Mouse (Mus musculus): ENCODE measurements around the gene Acot6. TPM values are rescaled to one million over a fixed set of nuclear protein-coding genes. Genes with fewer than 3 reads are reported as not detected.
"Not testable (repeated sequence)": the region's sequence is repeated elsewhere in the genome, so short reads cannot be mapped to it uniquely, and the experiment has no call there.

Gene Acot6
- polyA plus RNA-seq (2012; rRNA removed) (4.0 and 4.4 TPM in 2 replicates), polyA plus RNA-seq (2014; fragmentation: Nextera tagmentation; extraction: Ambion mirVana) (1.4 and 2.2 TPM in 2 replicates)

DNA sequence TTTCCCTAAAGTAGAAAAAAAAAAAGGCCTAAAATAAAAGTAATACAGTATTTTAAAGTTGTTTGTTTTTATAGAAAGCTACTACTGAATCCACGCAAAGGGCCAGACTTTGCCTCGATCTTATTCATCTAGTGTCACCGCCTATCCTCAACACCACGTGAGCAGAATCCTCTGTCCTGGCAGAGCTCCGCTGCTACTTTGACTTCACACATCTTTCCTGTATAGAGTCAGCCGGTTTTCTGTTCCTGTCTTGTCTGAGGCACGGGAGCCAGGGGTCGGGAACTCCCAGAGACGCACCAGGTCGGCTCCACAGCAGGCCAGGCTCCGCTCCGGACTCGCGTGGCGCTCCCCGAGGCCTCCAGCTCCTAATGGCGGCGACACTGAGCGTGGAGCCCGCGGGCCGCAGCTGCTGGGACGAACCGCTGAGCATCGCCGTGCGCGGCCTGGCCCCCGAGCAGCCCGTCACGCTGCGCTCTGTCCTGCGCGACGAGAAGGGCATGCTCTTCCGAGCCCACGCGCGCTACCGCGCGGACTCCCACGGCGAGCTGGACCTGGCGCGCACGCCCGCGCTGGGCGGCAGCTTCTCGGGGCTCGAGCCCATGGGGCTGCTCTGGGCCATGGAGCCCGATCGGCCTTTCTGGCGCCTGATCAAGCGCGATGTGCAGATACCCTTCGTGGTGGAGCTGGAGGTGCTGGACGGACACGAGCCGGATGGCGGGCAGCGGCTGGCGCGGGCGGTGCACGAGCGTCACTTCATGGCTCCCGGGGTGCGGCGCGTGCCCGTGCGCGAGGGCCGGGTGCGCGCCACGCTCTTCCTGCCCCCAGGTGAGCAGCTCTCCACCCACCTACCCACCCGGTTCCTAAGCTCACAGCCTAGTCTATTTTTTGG is at the start of gene Acot6:
TSS of gene Acot6 (plus strand) at position 51 of the 889 bp plus-strand sequence.
- Histone ChIP-seq H3K4me2 (replicated peaks; ENCODE audit: low read depth, low read length, severe bottlenecking) (peak within 1 kb of the TSS; percentile 66), H3K9ac (ENCODE audit: low read depth, low read length, severe bottlenecking) (peak within 1 kb of the TSS; percentile 68), H3K4me3 (replicated peaks; ENCODE audit: low read length) (peak within 1 kb of the TSS; percentile 49)
- not testable (repeated sequence) for H3K27me3 ChIP-seq (ENCODE audit: control insufficient read depth, insufficient read depth, low read length); H3K27ac ChIP-seq (replicated peaks; ENCODE audit: low read depth, low read length); H3K9me3 ChIP-seq (ENCODE audit: control insufficient read depth, low read length); H3K4me1 ChIP-seq (ENCODE audit: control insufficient read depth, insufficient read depth, low read length); H3K36me3 ChIP-seq (ENCODE audit: control insufficient read depth, insufficient read depth, low read length)
- ATAC-seq (ENCODE audit: low FRiP score, low read depth) (peak; percentile 68), DNase-seq (ENCODE audit: low spot score) (peak; percentile 62)
- 1% methylated on average over 42 of the region's 80 CpGs for WGBS
- TF ChIP-seq POLR2A (IDR thresholded peaks at IDR 0.05; ENCODE audit: borderline replicate concordance, extremely low read depth, insufficient read depth, insufficient read length), result 0 out of 2 replicates have a peak, but pooled peaks have one; percentile 32

DNA sequence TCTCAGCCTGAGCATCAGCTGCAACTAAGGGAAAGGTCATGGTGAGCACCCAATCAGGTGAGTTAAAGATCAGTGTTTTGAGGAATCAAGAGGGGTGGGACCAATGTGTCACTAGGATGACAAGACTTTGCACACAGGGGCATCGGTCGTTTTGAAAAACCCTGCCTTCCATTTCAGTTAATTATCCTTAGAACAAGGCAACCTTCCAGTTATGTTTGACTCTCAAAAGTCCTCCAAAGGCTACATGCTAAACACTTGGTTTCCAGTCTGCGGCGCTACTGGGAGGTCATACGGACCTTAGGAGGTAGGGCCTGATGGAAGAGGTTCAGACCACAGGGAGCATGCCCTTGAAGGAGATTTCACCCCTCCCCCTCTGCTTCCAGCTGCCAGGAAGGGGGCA is 49.7 kb upstream of the Acot6 start:
- H3K36me3 ChIP-seq (ENCODE audit: control insufficient read depth, insufficient read depth, low read length); H3K27ac ChIP-seq (replicated peaks; ENCODE audit: low read depth, low read length); H3K9ac ChIP-seq (ENCODE audit: low read depth, low read length, severe bottlenecking); H3K4me2 ChIP-seq (replicated peaks; ENCODE audit: low read depth, low read length, severe bottlenecking); DNase-seq (ENCODE audit: low spot score); H3K4me3 ChIP-seq (replicated peaks; ENCODE audit: low read length); H3K9me3 ChIP-seq (ENCODE audit: control insufficient read depth, low read length); H3K4me1 ChIP-seq (ENCODE audit: control insufficient read depth, insufficient read depth, low read length); H3K27me3 ChIP-seq (ENCODE audit: control insufficient read depth, insufficient read depth, low read length); ATAC-seq (ENCODE audit: low FRiP score, low read depth): not testable (repeated sequence)
- 80% methylated on average over 5 of the region's 5 CpGs for WGBS

DNA sequence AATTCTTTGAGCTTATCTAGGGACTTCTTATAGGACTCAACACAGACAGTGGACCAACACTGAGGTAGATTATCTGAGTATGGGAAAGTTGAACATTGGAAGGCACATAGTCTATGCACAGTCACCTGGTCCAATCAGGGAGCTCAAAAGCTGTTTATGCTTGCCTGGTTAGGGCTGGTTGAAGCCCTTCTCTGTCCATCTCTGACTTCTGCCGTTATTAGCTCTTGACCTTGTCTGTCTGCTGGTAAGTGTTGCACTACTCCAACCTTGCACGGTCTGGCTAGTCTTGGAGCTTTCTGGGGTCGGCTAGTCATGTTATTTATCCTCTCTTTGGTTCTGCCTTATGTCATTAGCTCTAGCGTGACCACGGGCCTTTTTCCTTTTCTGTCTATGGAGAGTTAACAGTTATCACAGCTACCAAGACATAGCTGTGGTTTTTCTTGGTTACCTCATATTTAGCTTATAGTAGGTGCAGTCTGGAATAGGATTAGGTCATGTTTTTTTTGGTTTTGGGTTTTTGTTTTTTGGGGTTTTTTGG is 48.4 kb upstream of the Acot6 start, which contains the start of gene Acot3:
TSS of gene Acot3 (plus strand) at position 208 of the 538 bp plus-strand sequence.
- no peak for TF ChIP-seq POLR2A (IDR thresholded peaks at IDR 0.05; ENCODE audit: borderline replicate concordance, extremely low read depth, insufficient read depth, insufficient read length)
- ATAC-seq (ENCODE audit: low FRiP score, low read depth) (no peak), DNase-seq (ENCODE audit: low spot score) (no peak)
- 75% methylated on average over 5 of the region's 5 CpGs for WGBS
- Histone ChIP-seq H3K9ac (ENCODE audit: low read depth, low read length, severe bottlenecking) (no peak within 1 kb of the TSS), H3K4me2 (replicated peaks; ENCODE audit: low read depth, low read length, severe bottlenecking) (no peak within 1 kb of the TSS), H3K27me3 (ENCODE audit: control insufficient read depth, insufficient read depth, low read length) (no peaks in the 10 kb centered on the region), H3K9me3 (ENCODE audit: control insufficient read depth, low read length) (0 out of 2 replicates have a peak, but pooled peaks cover 5% of the 10 kb centered on the region), H3K4me3 (replicated peaks; ENCODE audit: low read length) (no peak within 1 kb of the TSS), H3K27ac (replicated peaks; ENCODE audit: low read depth, low read length) (no peak within 1 kb of the TSS), H3K36me3 (ENCODE audit: control insufficient read depth, insufficient read depth, low read length) (no peaks in the 10 kb centered on the region), H3K4me1 (ENCODE audit: control insufficient read depth, insufficient read depth, low read length) (peaks cover 5% of the 10 kb centered on the region; the same call in 1 of the 2 replicates)

DNA sequence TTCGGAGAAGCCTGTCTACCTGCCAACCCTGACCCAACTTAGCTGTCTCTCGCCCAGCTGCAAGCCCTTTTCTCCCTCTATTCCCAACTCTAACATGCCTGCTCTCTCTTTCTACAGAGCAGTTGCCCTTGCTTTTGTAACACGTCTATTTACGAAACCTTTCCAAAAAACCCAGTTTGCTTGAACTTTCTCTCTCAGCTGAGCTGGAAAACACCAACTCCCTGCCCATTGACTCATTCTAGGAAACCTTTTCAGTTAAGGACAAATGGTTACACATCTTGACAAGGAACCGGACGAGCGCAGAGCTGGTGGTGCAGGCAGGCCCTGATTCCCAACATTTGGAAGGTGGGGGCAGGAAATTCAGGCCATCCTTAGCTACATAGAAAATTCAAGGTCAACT is 47.8 kb upstream of the Acot6 start:
- H3K9ac ChIP-seq (ENCODE audit: low read depth, low read length, severe bottlenecking), result no peak overlapping the region
- WGBS, result 92% methylated on average over 7 of the region's 7 CpGs
- no peak for TF ChIP-seq POLR2A (IDR thresholded peaks at IDR 0.05; ENCODE audit: borderline replicate concordance, extremely low read depth, insufficient read depth, insufficient read length)
- DNase-seq (ENCODE audit: low spot score) (no peak), ATAC-seq (ENCODE audit: low FRiP score, low read depth) (no peak)
- no peaks in the 10 kb centered on the region for H3K27me3 ChIP-seq (ENCODE audit: control insufficient read depth, insufficient read depth, low read length)
- no peaks in the 10 kb centered on the region for H3K36me3 ChIP-seq (ENCODE audit: control insufficient read depth, insufficient read depth, low read length)
- no peak overlapping the region for H3K4me3 ChIP-seq (replicated peaks; ENCODE audit: low read length)
- 0 out of 2 replicates have a peak, but pooled peaks cover 5% of the 10 kb centered on the region for H3K9me3 ChIP-seq (ENCODE audit: control insufficient read depth, low read length)
- no peak overlapping the region for H3K27ac ChIP-seq (replicated peaks; ENCODE audit: low read depth, low read length)
- no peak overlapping the region for H3K4me2 ChIP-seq (replicated peaks; ENCODE audit: low read depth, low read length, severe bottlenecking)
- peaks cover 5% of the 10 kb centered on the region; the same call in 1 of the 2 replicates for H3K4me1 ChIP-seq (ENCODE audit: control insufficient read depth, insufficient read depth, low read length)

DNA sequence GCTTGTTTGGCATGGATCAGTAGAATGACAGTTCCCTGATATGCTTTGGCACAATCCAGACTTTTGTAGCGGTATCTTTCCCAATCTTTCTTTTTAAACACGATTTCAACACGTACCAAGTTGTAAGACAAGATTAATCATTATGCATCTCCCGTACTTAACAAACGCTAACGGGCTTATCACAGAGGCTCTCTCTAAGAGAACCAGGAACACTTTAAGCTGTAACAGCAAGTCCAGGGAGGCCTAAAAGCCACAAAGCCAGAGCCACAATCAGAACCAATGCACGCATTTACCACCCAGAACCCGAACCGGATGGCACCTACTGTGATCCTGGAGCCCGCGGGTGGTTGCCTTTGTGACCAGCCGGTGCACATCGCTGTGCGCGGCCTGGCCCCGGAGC is 47.3 kb upstream of the Acot6 start:
- no peak for TF ChIP-seq POLR2A (IDR thresholded peaks at IDR 0.05; ENCODE audit: borderline replicate concordance, extremely low read depth, insufficient read depth, insufficient read length)
- 16% methylated on average over 16 of the region's 16 CpGs for WGBS

More for the DNA sequence above, 47.3 kb upstream of the Acot6 start:
- ATAC-seq (ENCODE audit: low FRiP score, low read depth), result no peak
- Histone ChIP-seq H3K27me3 (ENCODE audit: control insufficient read depth, insufficient read depth, low read length) (no peaks in the 10 kb centered on the region), H3K4me2 (replicated peaks; ENCODE audit: low read depth, low read length, severe bottlenecking) (peak overlapping the region; percentile 82), H3K36me3 (ENCODE audit: control insufficient read depth, insufficient read depth, low read length) (no peaks in the 10 kb centered on the region), H3K9ac (ENCODE audit: low read depth, low read length, severe bottlenecking) (peak overlapping the region; percentile 50; the same call in 1 of the 2 replicates), H3K9me3 (ENCODE audit: control insufficient read depth, low read length) (0 out of 2 replicates have a peak, but pooled peaks cover 2% of the 10 kb centered on the region), H3K4me3 (replicated peaks; ENCODE audit: low read length) (peak overlapping the region; percentile 45), H3K4me1 (ENCODE audit: control insufficient read depth, insufficient read depth, low read length) (peaks cover 5% of the 10 kb centered on the region; the same call in 1 of the 2 replicates), H3K27ac (replicated peaks; ENCODE audit: low read depth, low read length) (no peak overlapping the region)
- no peak for DNase-seq (ENCODE audit: low spot score)
